Mouse (Mus musculus) embryonic fibroblast, embryonic 13.5 days (primary cell): ENCODE measurements around the gene Mtmr3.

Experiments used
- CTCF ChIP-seq: IDR thresholded peaks from 2 replicates; pipeline ENCODE4 v1.5.1; 2011; ENCODE audit warnings: mild to moderate bottlenecking, control low read depth, low read length, moderate library complexity, borderline replicate concordance; ENCODE audit not compliant: insufficient read depth
- POLR2A ChIP-seq: IDR thresholded peaks from 2 replicates; pipeline ENCODE4 v1.6.1; 2011; ENCODE audit warnings: low read depth, mild to moderate bottlenecking, control low read depth, low read length, moderate library complexity

DNA sequence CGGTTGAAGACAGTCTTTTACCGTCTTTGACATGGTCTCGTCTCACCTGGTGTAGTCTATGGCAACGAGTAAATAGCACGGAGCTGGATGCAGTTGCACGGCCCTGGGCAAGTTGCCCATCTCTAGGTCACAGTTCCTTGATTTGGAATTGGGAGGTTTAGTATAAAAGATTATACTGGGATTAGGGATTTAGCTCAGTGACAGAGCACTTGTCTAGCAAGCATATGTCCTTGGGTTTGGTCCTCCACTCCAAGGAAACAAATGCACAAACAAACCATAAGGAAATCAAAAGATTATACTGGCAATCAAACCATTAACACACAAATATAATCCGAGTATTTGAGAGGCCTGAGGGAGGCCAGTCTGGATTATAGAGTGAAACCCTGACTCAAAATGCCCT, 33.0 kb upstream of the Mtmr3 start:
- TF ChIP-seq CTCF = no peak
- no peak for TF ChIP-seq POLR2A
